ENCODE assay signal across 25 mouse cellular contexts in genomic region chr15:80531026-80531425, GRCm38 (mm10). TPM values are rescaled to one million over a fixed set of nuclear protein-coding genes. Genes with fewer than 3 reads are reported as not detected.
DNase-seq lines count a peak whose midpoint lies in the region; ATAC-seq and TF ChIP-seq lines count a peak whose summit lies in the region.
"Had no signal": no experiment of that assay in that cellular context is flagged by ENCODE, and none has a peak within 500 bp of the region (broad histone marks: within the 10 kb centered on the region; RNA-seq: fewer than 3 reads in every experiment).

No protein-coding gene starts in this region.

- DNase-seq in liver, result peak; percentile 47
- no peak for DNase-seq in liver, postnatal 0 days
- DNase-seq in adrenal gland, postnatal 14 days, result no peak
- DNase-seq in cerebellum, adult 9-10 months, result no peak
- DNase-seq: adrenal gland, postnatal 36 days; cerebellum, adult 11-12 months; gastrocnemius, postnatal 36 days; kidney, adult 8-10 months; kidney, postnatal 25 days; lung, adult 2 months; thymus, adult 2 months had no signal

- peak; percentile 44; the same call in 1 of the 2 replicates for TF ChIP-seq EP300 in liver, postnatal 0 days (IDR thresholded peaks at IDR 0.05; ENCODE audit: low read depth)

- no peaks in the 10 kb centered on the region for H3K9me3 ChIP-seq in midbrain, embryonic 16.5 days (replicated peaks; ENCODE audit: control insufficient read depth, low read length, poor library complexity, severe bottlenecking)
- no peaks in the 10 kb centered on the region for H3K9me3 ChIP-seq in midbrain, embryonic 13.5 days
- no peaks in the 10 kb centered on the region for H3K9me3 ChIP-seq in liver, postnatal 0 days (ENCODE audit: low read length)
- H3K9me3 ChIP-seq: embryonic facial prominence, embryonic 10.5 days; forebrain, embryonic 15.5 days; hindbrain, embryonic 10.5 days had no signal

- no peak overlapping the region for H3K4me3 ChIP-seq in midbrain, embryonic 16.5 days (ENCODE audit: low read depth, low read length)
- no peak overlapping the region for H3K4me3 ChIP-seq in midbrain, embryonic 13.5 days (replicated peaks)
- H3K4me3 ChIP-seq in liver, postnatal 0 days (ENCODE audit: low read depth, low read length), result no peak overlapping the region
- H3K4me3 ChIP-seq: forebrain, embryonic 15.5 days; hindbrain, embryonic 10.5 days had no signal

- no peak overlapping the region for H3K4me2 ChIP-seq in midbrain, embryonic 16.5 days (ENCODE audit: low read length)
- H3K4me2 ChIP-seq in midbrain, embryonic 13.5 days (replicated peaks), result no peak overlapping the region
- H3K4me2 ChIP-seq in liver, postnatal 0 days (ENCODE audit: low read depth, low read length), result peak overlapping the region; percentile 38; the same call in 1 of the 2 replicates

- 0 out of 2 replicates have a peak, but pooled peaks have one; percentile 14 for ATAC-seq in midbrain, embryonic 16.5 days
- ATAC-seq in midbrain, embryonic 13.5 days, result no peak
- peak; percentile 48 for ATAC-seq in liver, postnatal 0 days
- ATAC-seq in monocyte, adult 5-6 weeks (replicated peaks; ENCODE audit: insufficient number of reproducible peaks, low FRiP score, low TSS enrichment, poor library complexity, severe bottlenecking), result no peak
- ATAC-seq: forebrain, embryonic 15.5 days; hindbrain, postnatal 0 days had no signal

- TF ChIP-seq CTCF in liver, postnatal 0 days (IDR thresholded peaks at IDR 0.05; ENCODE audit: low read depth), result no peak

- H3K9ac ChIP-seq in midbrain, embryonic 16.5 days (ENCODE audit: low read depth, low read length), result no peak overlapping the region
- no peak overlapping the region for H3K9ac ChIP-seq in midbrain, embryonic 13.5 days (replicated peaks)
- no peak overlapping the region for H3K9ac ChIP-seq in liver, postnatal 0 days (replicated peaks)
- H3K9ac ChIP-seq: forebrain, embryonic 15.5 days had no signal

- no peaks in the 10 kb centered on the region for H3K27me3 ChIP-seq in midbrain, embryonic 16.5 days (ENCODE audit: control insufficient read depth, insufficient read depth, low read depth, low read length)
- no peaks in the 10 kb centered on the region for H3K27me3 ChIP-seq in midbrain, embryonic 13.5 days
- H3K27me3 ChIP-seq in liver, postnatal 0 days (ENCODE audit: insufficient read depth, low read length), result no peaks in the 10 kb centered on the region
- H3K27me3 ChIP-seq: forebrain, embryonic 15.5 days had no signal

- no peak overlapping the region for H3K27ac ChIP-seq in midbrain, embryonic 16.5 days (ENCODE audit: low read length)
- no peak overlapping the region for H3K27ac ChIP-seq in midbrain, embryonic 13.5 days
- peak overlapping the region; percentile 55; the same call in 1 of the 2 replicates for H3K27ac ChIP-seq in liver, postnatal 0 days (ENCODE audit: low read depth)

- whole genome bisulfite sequencing in midbrain, embryonic 16.5 days, result 73% methylated on average over 9 of the region's 9 CpGs
- WGBS in midbrain, embryonic 13.5 days, result 76% methylated on average over 9 of the region's 9 CpGs
- WGBS in liver, postnatal 0 days (ENCODE audit: insufficient replicate concordance), result 40% methylated on average over 9 of the region's 9 CpGs

- H3K4me1 ChIP-seq in midbrain, embryonic 16.5 days (ENCODE audit: control insufficient read depth, insufficient read depth, low read length), result peaks cover 10% of the 10 kb centered on the region
- peaks cover 12% of the 10 kb centered on the region for H3K4me1 ChIP-seq in midbrain, embryonic 13.5 days (replicated peaks)
- peaks cover 16% of the 10 kb centered on the region for H3K4me1 ChIP-seq in liver, postnatal 0 days (ENCODE audit: insufficient read depth)

- H3K36me3 ChIP-seq in midbrain, embryonic 16.5 days (ENCODE audit: control insufficient read depth, insufficient read depth, low read length), result no peaks in the 10 kb centered on the region
- H3K36me3 ChIP-seq in midbrain, embryonic 13.5 days, result no peaks in the 10 kb centered on the region
- H3K36me3 ChIP-seq in liver, postnatal 0 days (replicated peaks; ENCODE audit: insufficient read depth, low read length), result no peaks in the 10 kb centered on the region
- H3K36me3 ChIP-seq: embryonic facial prominence, embryonic 10.5 days; forebrain, embryonic 15.5 days; hindbrain, embryonic 10.5 days had no signal

RNA-seq across cellular contexts. Expression of gene Enthd1, which starts 33.9 kb away (rescaled TPM):
- not detected in 2 replicates for polyA plus RNA-seq in midbrain, embryonic 16.5 days (2015; fragmentation: Nextera tagmentation; extraction: Ambion mirVana)
- polyA plus RNA-seq in midbrain, embryonic 13.5 days (2015; fragmentation: Nextera tagmentation; extraction: Ambion mirVana), result not detected in 2 replicates
- polyA plus RNA-seq in liver, postnatal 0 days (2015; fragmentation: Nextera tagmentation; extraction: Ambion mirVana), result not detected in 2 replicates
- not detected in 2 replicates for total RNA-seq in adrenal gland, postnatal 14 days (2021)
- total RNA-seq in monocyte, adult 5-6 weeks (2017), result not detected in 3 replicates
- total RNA-seq: adrenal gland, postnatal 36 days; gastrocnemius, postnatal 36 days; hindbrain, postnatal 0 days; layer of hippocampus, postnatal 14 days had no signal
- polyA plus RNA-seq: embryonic facial prominence, embryonic 10.5 days; forebrain, embryonic 15.5 days; heart, postnatal 0 days; hindbrain, embryonic 10.5 days; hindbrain, postnatal 0 days; limb, embryonic 11.5 days; lung, adult 2 months; midbrain, embryonic 11.5 days; neural tube, embryonic 14.5 days; stomach, embryonic 14.5 days; urinary bladder, adult 2 months had no signal

RNA-seq across cellular contexts. Expression of gene Grap2, which starts 41.4 kb away (rescaled TPM):
- 0.16 and 0.23 TPM in 2 replicates for polyA plus RNA-seq in midbrain, embryonic 16.5 days (2015; fragmentation: Nextera tagmentation; extraction: Ambion mirVana)
- 1.0 and 1.6 TPM in 2 replicates for polyA plus RNA-seq in midbrain, embryonic 13.5 days (2015; fragmentation: Nextera tagmentation; extraction: Ambion mirVana)
- polyA plus RNA-seq in liver, postnatal 0 days (2015; fragmentation: Nextera tagmentation; extraction: Ambion mirVana), result 12.1 and 13.3 TPM in 2 replicates
- total RNA-seq in adrenal gland, postnatal 14 days (2021), result 3.0 and 14.8 TPM in 2 replicates
- 25.6 to 67.0 TPM (median 29.1 TPM) in 3 replicates for total RNA-seq in monocyte, adult 5-6 weeks (2017)

Comparison
In these comparisons a context has a peak if more than half of its experiments do, and no peak if none do; other contexts are left out.
1. ATAC-seq: peak in midbrain, embryonic 16.5 days (single experiment) and liver, postnatal 0 days (single experiment); none in midbrain, embryonic 13.5 days (single experiment) and monocyte, adult 5-6 weeks (single experiment).